Mouse (Mus musculus): Measurements from ENCODE around the gene Arhgef16.

- TF ChIP-seq CTCF (IDR thresholded peaks at IDR 0.05) = no peak
- no peak for TF ChIP-seq POLR2A (IDR thresholded peaks at IDR 0.05; ENCODE audit: insufficient read depth, low read depth, low read length)
These were observed 52.2 kb downstream of the Arhgef16 start for GRCm38 (mm10) chr4:154249316-154249715.

All from heart, adult 2 months (tissue).